Mouse (Mus musculus) stomach, embryonic 14.5 days (tissue): ENCODE data around the gene Bmp2k. TPM values are rescaled to one million over a fixed set of nuclear protein-coding genes. Genes with fewer than 3 reads are reported as not detected.

Source experiments
- ATAC-seq: fragments of 200-750 bp; cut with Nextera tagmentation; 2 replicates; pipeline ENCODE4 v1.8.0; 2017; ENCODE audit warnings: low read depth, moderate TSS enrichment; ENCODE audit not compliant: insufficient number of reproducible peaks, insufficient read depth, low FRiP score
- H3K27ac ChIP-seq: fragments of 300-500 bp; sonication (generic); 2 replicates; pipeline ENCODE4 v1.5.1; 2014; ENCODE audit warnings: mild to moderate bottlenecking, low read length, moderate library complexity, mixed read lengths
- H3K27me3 ChIP-seq: fragments of 300-500 bp; sonication (generic); 2 replicates; pipeline ENCODE4 v1.6.1; 2014; ENCODE audit warnings: low read length, control low read depth, mixed read lengths; ENCODE audit not compliant: control insufficient read depth, insufficient read depth
- H3K36me3 ChIP-seq: fragments of 300-500 bp; sonication (generic); 2 replicates; pipeline ENCODE4 v1.6.1; 2014; ENCODE audit warnings: mild to moderate bottlenecking, control low read depth, low read length, moderate library complexity, mixed read lengths; ENCODE audit not compliant: control insufficient read depth, insufficient read depth
- H3K4me1 ChIP-seq: fragments of 300-500 bp; sonication (generic); 2 replicates; pipeline ENCODE4 v1.6.1; 2014; ENCODE audit warnings: low read length, control low read depth, mixed read lengths; ENCODE audit not compliant: control insufficient read depth, insufficient read depth
- H3K4me2 ChIP-seq: fragments of 300-500 bp; sonication (generic); replicated peaks from 2 replicates; pipeline ENCODE4 v1.6.1; 2014; ENCODE audit warnings: low read depth, low read length, control low read depth
- H3K4me3 ChIP-seq: fragments of 300-500 bp; sonication (generic); 2 replicates; pipeline ENCODE4 v1.5.1; 2014; ENCODE audit warnings: low read depth, low read length, control low read depth
- H3K9ac ChIP-seq: fragments of 300-500 bp; sonication (generic); replicated peaks from 2 replicates; pipeline ENCODE4 v1.6.1; 2014; ENCODE audit warnings: low read depth, mild to moderate bottlenecking, control low read depth, low read length, moderate library complexity, mixed read lengths
- H3K9me3 ChIP-seq: fragments of 300-500 bp; sonication (generic); 2 replicates; pipeline ENCODE4 v1.6.1; 2016; ENCODE audit warnings: low read depth, low read length, control low read depth; ENCODE audit not compliant: control insufficient read depth
- WGBS: fragments of 180-500 bp; shearing (Covaris S2); extraction: QIAGEN DNeasy Blood & Tissue Kit; methylation state at CpG from one replicate; pipeline ENCODE4 v1.1.7; 2014; 5-methylcytosine and 5-hydroxymethylcytosine counted together
- polyA plus RNA-seq: library from polyadenylated mRNA; unstranded; fragments of >200 nt; fragmentation: Nextera tagmentation; extraction: Ambion mirVana; gene quantifications from 2 replicates; pipeline ENCODE4 v1.2.1, GENCODE M21; 2014

Bmp2k gene
- polyA plus RNA-seq, 1 experiment from 2014 or later = 13.5 TPM

DNA sequence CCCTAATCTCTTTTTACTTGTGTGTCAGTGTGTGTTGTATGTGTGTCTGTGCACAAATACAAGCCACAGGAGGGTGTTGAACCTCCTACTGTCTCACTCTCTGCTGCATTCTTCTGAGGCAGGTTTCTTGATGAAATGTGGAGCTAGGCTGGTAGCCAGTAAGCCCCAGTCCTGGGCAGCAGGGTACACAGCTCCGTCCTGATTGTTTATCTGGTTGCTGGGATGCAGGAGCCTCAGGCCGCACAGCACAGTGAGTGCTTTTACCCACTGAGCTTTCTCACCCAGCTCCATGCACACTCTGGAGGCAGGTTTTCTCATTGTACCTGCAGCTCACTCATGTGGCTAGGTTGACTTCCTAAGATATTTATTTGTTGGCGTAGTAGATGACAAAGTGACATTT, 63.4 kb downstream of the Bmp2k start:
- Histone ChIP-seq H3K4me2 (no peak overlapping the region), H3K27me3 (no peaks in the 10 kb centered on the region), H3K9ac (no peak overlapping the region), H3K9me3 (no peaks in the 10 kb centered on the region), H3K4me1 (no peaks in the 10 kb centered on the region), H3K36me3 (peaks cover 16% of the 10 kb centered on the region), H3K4me3 (no peak overlapping the region), H3K27ac (no peak overlapping the region)
- ATAC-seq = no peak
- 57% methylated on average over 3 of the region's 3 CpGs for WGBS

DNA sequence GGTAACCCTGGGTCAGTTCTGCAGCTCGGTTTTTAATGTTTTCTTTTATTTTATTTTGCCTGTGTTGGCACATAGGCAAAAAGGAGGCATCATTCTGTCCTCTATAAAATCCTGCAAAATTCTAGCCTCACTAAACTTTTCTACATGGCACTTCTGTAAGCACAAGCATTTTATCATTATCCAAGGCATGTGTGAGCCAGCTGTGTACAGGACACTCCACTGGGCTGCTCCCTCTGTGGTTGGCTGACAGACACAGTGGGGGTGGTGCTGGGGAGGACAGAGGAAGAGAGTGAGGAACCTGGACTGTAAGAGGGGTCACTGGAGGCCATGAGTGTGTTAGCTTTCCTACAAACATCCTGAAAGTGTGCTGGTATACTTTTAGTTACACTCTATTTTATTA, 64.6 kb downstream of the Bmp2k start:
- Histone ChIP-seq H3K4me3 (no peak overlapping the region), H3K4me1 (no peaks in the 10 kb centered on the region), H3K27me3 (no peaks in the 10 kb centered on the region), H3K4me2 (no peak overlapping the region), H3K9me3 (no peaks in the 10 kb centered on the region), H3K36me3 (peaks cover 23% of the 10 kb centered on the region), H3K9ac (no peak overlapping the region), H3K27ac (no peak overlapping the region)
- no peak for ATAC-seq
- 71% methylated on average over 1 of the region's 1 CpGs for WGBS

DNA sequence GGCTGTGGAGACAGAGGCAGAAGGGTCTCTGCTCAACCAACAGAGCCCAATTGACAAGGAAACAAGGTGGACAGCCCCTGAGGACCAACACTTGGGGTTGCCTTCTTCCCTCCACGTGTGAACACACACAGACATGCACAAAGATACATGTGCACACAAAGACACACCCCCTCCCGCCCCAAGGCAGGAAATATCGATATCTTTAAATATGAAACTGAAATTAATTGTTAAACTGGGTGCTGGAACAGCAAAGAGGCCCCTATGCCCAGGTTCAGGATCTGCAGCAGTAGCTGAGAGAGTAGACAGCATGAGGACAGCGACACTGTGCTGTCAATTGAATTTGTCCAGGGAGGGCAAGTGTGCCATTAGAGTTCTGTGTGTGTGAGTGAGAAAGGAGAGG, 68.3 kb downstream of the Bmp2k start:
- WGBS = 87% methylated on average over 4 of the region's 4 CpGs

DNA sequence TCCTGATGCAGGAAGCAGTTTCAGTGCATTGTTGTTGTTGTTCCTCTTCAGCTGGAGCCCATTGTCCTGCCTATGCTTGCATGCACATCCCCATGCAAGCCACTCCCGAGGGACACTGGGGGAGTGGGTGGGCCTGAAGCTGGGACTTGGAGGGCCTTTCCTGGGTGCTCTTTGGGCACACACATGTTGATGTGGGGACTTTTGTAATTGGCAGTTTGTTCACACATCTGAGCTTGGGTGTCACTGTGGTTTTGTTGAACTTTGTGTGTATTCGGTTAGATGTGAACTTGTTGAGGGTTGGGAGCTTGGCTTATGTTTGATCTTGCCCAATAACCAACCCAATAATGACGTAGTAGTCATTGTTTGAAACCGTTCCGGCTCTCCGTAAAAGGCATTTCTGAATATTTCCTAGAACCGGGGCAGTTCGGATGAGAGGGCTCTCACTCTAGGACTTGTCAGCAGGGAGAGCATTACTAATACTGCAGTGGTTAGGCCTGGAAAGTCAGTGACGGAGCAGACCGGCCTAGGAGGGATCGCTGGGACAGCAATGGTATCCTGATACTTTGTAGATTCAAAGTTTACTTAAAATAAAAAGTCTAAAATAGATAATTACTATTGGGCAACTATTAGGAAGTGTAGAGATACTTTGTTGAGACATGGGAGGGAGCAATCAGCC, 78.1 kb downstream of the Bmp2k start:
- Histone ChIP-seq H3K9ac (no peak overlapping the region), H3K4me1 (no peaks in the 10 kb centered on the region), H3K9me3 (no peaks in the 10 kb centered on the region), H3K36me3 (no peaks in the 10 kb centered on the region), H3K27me3 (no peaks in the 10 kb centered on the region), H3K4me2 (no peak overlapping the region), H3K27ac (no peak overlapping the region), H3K4me3 (no peak overlapping the region)
- no peak for ATAC-seq
- 91% methylated on average over 11 of the region's 11 CpGs for WGBS

More for the DNA sequence above, 68.3 kb downstream of the Bmp2k start:
- Histone ChIP-seq H3K9me3 (no peaks in the 10 kb centered on the region), H3K27me3 (no peaks in the 10 kb centered on the region), H3K4me2 (no peak overlapping the region), H3K36me3 (peaks cover 24% of the 10 kb centered on the region), H3K4me1 (no peaks in the 10 kb centered on the region), H3K9ac (no peak overlapping the region), H3K4me3 (no peak overlapping the region), H3K27ac (no peak overlapping the region)
- no peak for ATAC-seq

DNA sequence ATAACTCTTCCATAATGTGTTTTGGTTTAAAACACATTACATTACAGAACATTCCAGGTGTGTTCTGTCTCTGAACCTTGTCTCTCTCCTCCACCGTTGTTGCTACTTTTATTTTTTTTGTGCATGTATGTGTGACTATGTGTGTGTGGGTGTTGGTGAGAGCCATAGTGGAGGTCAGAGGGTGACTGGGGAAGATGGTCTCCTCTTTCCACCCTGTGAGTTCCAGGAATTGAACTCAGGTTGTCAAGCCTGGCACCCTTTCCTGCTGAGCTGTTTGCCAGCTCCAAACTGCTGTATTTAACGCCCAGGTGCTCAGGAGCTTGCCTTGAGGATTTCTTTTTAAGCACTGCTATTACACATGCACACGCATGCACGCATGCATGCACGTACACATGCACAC, 78.7 kb downstream of the Bmp2k start:
- ATAC-seq = no peak
- Histone ChIP-seq H3K4me3 (no peak overlapping the region), H3K27me3 (no peaks in the 10 kb centered on the region), H3K36me3 (no peaks in the 10 kb centered on the region), H3K9me3 (no peaks in the 10 kb centered on the region), H3K9ac (no peak overlapping the region), H3K27ac (no peak overlapping the region), H3K4me1 (no peaks in the 10 kb centered on the region), H3K4me2 (no peak overlapping the region)
- WGBS = 82% methylated on average over 5 of the region's 5 CpGs

DNA sequence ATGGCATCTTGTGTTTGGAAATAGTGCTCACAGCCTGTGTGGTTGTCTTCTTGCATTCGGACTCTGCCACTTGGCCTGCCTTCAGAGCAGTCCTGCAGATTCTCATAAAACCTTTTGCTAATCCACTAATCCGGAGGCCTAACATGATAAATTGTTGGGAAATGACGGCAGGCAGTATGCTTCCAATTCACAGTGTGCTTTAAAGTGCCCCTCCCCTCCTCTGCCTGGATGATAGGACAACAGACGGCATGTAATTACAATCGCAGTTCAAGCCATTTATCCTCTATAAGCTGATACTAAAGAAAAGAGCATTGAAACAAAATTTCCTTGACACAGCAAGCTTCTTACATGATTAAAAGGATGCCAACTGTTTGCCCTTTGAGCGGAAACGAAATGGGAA, 80.2 kb downstream of the Bmp2k start:
- Histone ChIP-seq H3K27ac (no peak overlapping the region), H3K36me3 (no peaks in the 10 kb centered on the region), H3K27me3 (no peaks in the 10 kb centered on the region), H3K4me3 (no peak overlapping the region), H3K4me1 (no peaks in the 10 kb centered on the region), H3K4me2 (no peak overlapping the region), H3K9me3 (no peaks in the 10 kb centered on the region), H3K9ac (no peak overlapping the region)
- WGBS = 64% methylated on average over 7 of the region's 7 CpGs
- no peak for ATAC-seq

DNA sequence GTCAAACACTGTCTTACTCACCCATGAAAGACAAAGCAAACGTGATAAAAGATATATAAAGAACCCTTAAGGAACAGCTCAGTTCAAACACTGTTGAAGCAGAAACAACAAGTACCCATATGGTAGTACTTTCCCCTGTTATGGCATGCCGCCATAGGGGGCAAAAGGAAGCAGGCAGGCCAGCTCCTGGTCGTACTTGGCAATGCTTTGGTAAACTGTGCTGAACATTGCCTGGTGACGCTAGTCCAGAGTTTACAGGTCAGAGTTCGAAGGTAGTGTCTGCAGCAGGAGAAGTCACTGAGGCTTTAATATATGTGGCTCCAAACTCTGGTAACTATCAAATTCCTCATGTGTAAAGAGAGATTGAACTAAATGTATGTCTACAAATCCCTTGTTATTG, 81.2 kb downstream of the Bmp2k start:
- no peaks in the 10 kb centered on the region for H3K4me1 ChIP-seq
- no peaks in the 10 kb centered on the region for H3K36me3 ChIP-seq
- H3K4me3 ChIP-seq = no peak overlapping the region
- no peak overlapping the region for H3K4me2 ChIP-seq
- no peak for ATAC-seq
- H3K27ac ChIP-seq = no peak overlapping the region
- no peak overlapping the region for H3K9ac ChIP-seq
- H3K9me3 ChIP-seq = no peaks in the 10 kb centered on the region
- no peaks in the 10 kb centered on the region for H3K27me3 ChIP-seq
- 77% methylated on average over 5 of the region's 5 CpGs for WGBS

DNA sequence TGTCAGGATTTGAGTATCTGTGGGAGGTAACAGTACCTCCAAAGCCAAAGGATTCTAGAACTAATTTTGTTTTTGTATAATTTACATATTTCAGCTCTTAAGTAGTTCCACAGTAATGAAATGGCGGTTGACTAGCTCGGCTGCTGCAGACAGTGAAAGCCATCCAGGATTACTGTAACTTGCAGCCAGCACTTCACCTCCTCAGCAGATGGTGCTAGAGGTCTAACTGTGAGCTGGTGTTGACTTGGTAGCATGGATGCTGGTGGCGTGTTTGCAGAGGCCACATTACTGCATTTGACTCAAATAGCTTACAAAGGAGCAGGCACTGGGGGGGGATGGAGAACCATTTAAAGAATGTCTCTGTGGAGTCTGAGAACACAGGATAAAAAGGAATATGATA, 84.0 kb downstream of the Bmp2k start:
- Histone ChIP-seq H3K4me2 (no peak overlapping the region), H3K36me3 (no peaks in the 10 kb centered on the region), H3K4me3 (no peak overlapping the region), H3K9me3 (no peaks in the 10 kb centered on the region), H3K27ac (no peak overlapping the region), H3K9ac (no peak overlapping the region), H3K4me1 (no peaks in the 10 kb centered on the region), H3K27me3 (no peaks in the 10 kb centered on the region)
- 64% methylated on average over 3 of the region's 3 CpGs for WGBS
- no peak for ATAC-seq

DNA sequence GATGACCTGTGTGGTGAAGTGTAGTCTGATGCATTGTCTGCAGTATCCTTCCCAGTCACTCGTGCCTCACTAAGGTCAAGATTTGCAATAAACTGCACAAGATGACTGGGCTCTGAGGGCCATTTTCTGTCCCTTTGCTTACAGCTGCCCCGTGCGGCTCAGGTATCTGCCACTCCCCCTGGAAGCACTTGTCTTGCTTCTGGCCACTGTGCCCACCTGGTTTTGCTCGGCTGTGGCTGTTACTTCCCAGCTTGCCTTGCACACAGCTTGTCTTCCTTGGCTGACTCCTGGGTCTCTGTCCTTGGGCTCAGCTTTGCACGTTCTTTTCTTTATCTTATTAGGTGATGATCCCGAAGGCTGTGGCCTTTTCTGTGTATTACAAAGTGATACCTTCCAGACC, 86.2 kb downstream of the Bmp2k start:
- Histone ChIP-seq H3K9me3 (no peaks in the 10 kb centered on the region), H3K27me3 (no peaks in the 10 kb centered on the region), H3K9ac (no peak overlapping the region), H3K4me2 (no peak overlapping the region), H3K4me3 (no peak overlapping the region), H3K4me1 (no peaks in the 10 kb centered on the region), H3K27ac (no peak overlapping the region), H3K36me3 (peaks cover 4% of the 10 kb centered on the region)
- ATAC-seq = no peak
- WGBS = 84% methylated on average over 6 of the region's 6 CpGs
